16 mouse cellular contexts compared by ENCODE assay signal in genomic region chr6:90446883-90447282, GRCm38 (mm10). TPM values are rescaled to one million over a fixed set of nuclear protein-coding genes. Genes with fewer than 3 reads are reported as not detected.
DNase-seq lines count a peak whose midpoint lies in the region; ATAC-seq and TF ChIP-seq lines count a peak whose summit lies in the region.
"Had no signal": no experiment of that assay in that cellular context is flagged by ENCODE, and none has a peak within 500 bp of the region (broad histone marks: within the 10 kb centered on the region; RNA-seq: fewer than 3 reads in every experiment).

No protein-coding gene starts in this region.

- H3K36me3 ChIP-seq in heart, embryonic 14.5 days (ENCODE audit: control insufficient read depth, insufficient read depth, low read length): no peaks in the 10 kb centered on the region
- H3K36me3 ChIP-seq in hindbrain, embryonic 11.5 days (ENCODE audit: control insufficient read depth, insufficient read depth, low read length): no peaks in the 10 kb centered on the region
- H3K36me3 ChIP-seq in midbrain, embryonic 14.5 days (ENCODE audit: control insufficient read depth, insufficient read depth, low read length): no peaks in the 10 kb centered on the region
- H3K36me3 ChIP-seq: intestine, embryonic 15.5 days; liver, embryonic 13.5 days had no signal

- no peak overlapping the region for H3K9ac ChIP-seq in heart, embryonic 14.5 days (ENCODE audit: low read length)
- no peak overlapping the region for H3K9ac ChIP-seq in hindbrain, embryonic 11.5 days (ENCODE audit: low read depth, low read length)
- no peak overlapping the region for H3K9ac ChIP-seq in midbrain, embryonic 14.5 days (replicated peaks; ENCODE audit: low read length)
- H3K9ac ChIP-seq: intestine, embryonic 15.5 days; liver, embryonic 13.5 days had no signal

- no peak for TF ChIP-seq POLR2A in brain, embryonic 14.5 days (IDR thresholded peaks at IDR 0.05; ENCODE audit: borderline replicate concordance, extremely low read depth, insufficient read depth, insufficient read length, poor library complexity, severe bottlenecking)

- DNase-seq in heart, adult 18-20 months: no peak
- peak; percentile 88 for DNase-seq in brain, embryonic 14.5 days (ENCODE audit: low read depth)
- DNase-seq in hindbrain, embryonic 11.5 days (ENCODE audit: low spot score): no peak
- DNase-seq in midbrain, embryonic 14.5 days: peak; percentile 76
- no peak for DNase-seq in B cell, adult 2 months
- DNase-seq in embryo, embryonic 10.5 days (ENCODE audit: low spot score): no peak
- no peak for DNase-seq in ovary, postnatal 14 days (ENCODE audit: low spot score)
- DNase-seq: cerebellum, adult 9-10 months; gastrocnemius, postnatal 36 days; kidney, postnatal 4 days; liver, embryonic 13.5 days; lung, postnatal 14 days; thymus, adult 18-20 months had no signal

- H3K4me3 ChIP-seq in heart, embryonic 14.5 days (ENCODE audit: control insufficient read depth in 1 of 2, insufficient read depth in 1 of 2, low read depth in 1 of 2, low read length in 2 of 2): no peak overlapping the region
- no peak overlapping the region for H3K4me3 ChIP-seq in hindbrain, embryonic 11.5 days (ENCODE audit: low read depth, low read length)
- no peak overlapping the region for H3K4me3 ChIP-seq in midbrain, embryonic 14.5 days (replicated peaks; ENCODE audit: low read depth, low read length)
- H3K4me3 ChIP-seq: intestine, embryonic 15.5 days; liver, embryonic 13.5 days had no signal

- H3K4me1 ChIP-seq in heart, embryonic 14.5 days (ENCODE audit: control insufficient read depth in 2 of 2, insufficient read depth in 2 of 2, low read length in 2 of 2): no peaks in the 10 kb centered on the region
- H3K4me1 ChIP-seq in hindbrain, embryonic 11.5 days (replicated peaks; ENCODE audit: control insufficient read depth, insufficient read depth, low read length): no peaks in the 10 kb centered on the region
- H3K4me1 ChIP-seq in midbrain, embryonic 14.5 days (ENCODE audit: control insufficient read depth, insufficient read depth, low read length): 0 out of 2 replicates have a peak, but pooled peaks cover 11% of the 10 kb centered on the region
- H3K4me1 ChIP-seq: intestine, embryonic 15.5 days; liver, embryonic 13.5 days had no signal

- peak; percentile 31; the same call in 1 of the 2 replicates for ATAC-seq in heart, embryonic 14.5 days (ENCODE audit: insufficient number of reproducible peaks, insufficient read depth, low FRiP score, low read depth)
- 0 out of 2 replicates have a peak, but pooled peaks have one; percentile 43 for ATAC-seq in hindbrain, embryonic 11.5 days (ENCODE audit: low FRiP score)
- ATAC-seq in midbrain, embryonic 14.5 days (ENCODE audit: low FRiP score, low TSS enrichment): peak; percentile 53
- ATAC-seq: intestine, embryonic 15.5 days had no signal

- TF ChIP-seq CTCF in brain, embryonic 14.5 days (IDR thresholded peaks at IDR 0.05; ENCODE audit: borderline replicate concordance, extremely low read depth, insufficient read depth, insufficient read length): no peak

- WGBS in heart, embryonic 14.5 days: 40% methylated on average over 4 of the region's 4 CpGs
- 48% methylated on average over 4 of the region's 4 CpGs for WGBS in hindbrain, embryonic 11.5 days
- 15% methylated on average over 4 of the region's 4 CpGs for WGBS in midbrain, embryonic 14.5 days

- no peaks in the 10 kb centered on the region for H3K27me3 ChIP-seq in heart, embryonic 14.5 days (ENCODE audit: control insufficient read depth, insufficient read depth, low read length)
- H3K27me3 ChIP-seq in hindbrain, embryonic 11.5 days (ENCODE audit: control insufficient read depth, insufficient read depth, low read length): no peaks in the 10 kb centered on the region
- H3K27me3 ChIP-seq in midbrain, embryonic 14.5 days (ENCODE audit: control insufficient read depth, insufficient read depth, low read length): no peaks in the 10 kb centered on the region
- H3K27me3 ChIP-seq: intestine, embryonic 15.5 days; liver, embryonic 13.5 days had no signal

- H3K4me2 ChIP-seq in heart, embryonic 14.5 days (ENCODE audit: low read length): no peak overlapping the region
- no peak overlapping the region for H3K4me2 ChIP-seq in hindbrain, embryonic 11.5 days (replicated peaks; ENCODE audit: low read depth, low read length)
- H3K4me2 ChIP-seq in midbrain, embryonic 14.5 days (ENCODE audit: low read length): no peak overlapping the region
- H3K4me2 ChIP-seq: intestine, embryonic 15.5 days; liver, embryonic 13.5 days had no signal

- H3K27ac ChIP-seq in heart, embryonic 14.5 days (replicated peaks in 1 of 2; ENCODE audit: control insufficient read depth in 1 of 2, insufficient read depth in 1 of 2, low read depth in 2 of 2, low read length in 2 of 2): no peak overlapping the region
- H3K27ac ChIP-seq in hindbrain, embryonic 11.5 days (ENCODE audit: low read depth, low read length): no peak overlapping the region
- H3K27ac ChIP-seq in midbrain, embryonic 14.5 days (replicated peaks; ENCODE audit: low read depth, low read length): peak overlapping the region; percentile 70
- H3K27ac ChIP-seq: intestine, embryonic 15.5 days; liver, embryonic 13.5 days had no signal

- no peaks in the 10 kb centered on the region for H3K9me3 ChIP-seq in heart, embryonic 14.5 days (ENCODE audit: control insufficient read depth, low read length)
- H3K9me3 ChIP-seq in hindbrain, embryonic 11.5 days (ENCODE audit: control insufficient read depth, low read length): no peaks in the 10 kb centered on the region
- H3K9me3 ChIP-seq in midbrain, embryonic 14.5 days (ENCODE audit: control insufficient read depth, low read length): no peaks in the 10 kb centered on the region
- H3K9me3 ChIP-seq: intestine, embryonic 15.5 days; liver, embryonic 13.5 days had no signal

RNA-seq across cellular contexts. Expression of gene Klf15, which starts 15.5 kb away (rescaled TPM):
- polyA plus RNA-seq in heart, embryonic 14.5 days (2014; fragmentation: Nextera tagmentation; extraction: Ambion mirVana): 13.1 and 14.9 TPM in 2 replicates
- 10 to 100 TPM; 70.9 to 89.8 TPM for total RNA-seq in heart, adult 18-20 months (2021)
- polyA plus RNA-seq in brain, embryonic 14.5 days (2012; rRNA removed): 11.8 and 12.6 TPM in 2 replicates
- 1.9 and 3.6 TPM in 2 replicates for polyA plus RNA-seq in hindbrain, embryonic 11.5 days (2014; fragmentation: Nextera tagmentation; extraction: Ambion mirVana)
- polyA plus RNA-seq in midbrain, embryonic 14.5 days (2014; fragmentation: Nextera tagmentation; extraction: Ambion mirVana): 13.9 and 14.2 TPM in 2 replicates

RNA-seq across cellular contexts. Expression of gene Cfap100, which starts 18.3 kb away (rescaled TPM):
- polyA plus RNA-seq in heart, embryonic 14.5 days (2014; fragmentation: Nextera tagmentation; extraction: Ambion mirVana): 0.24 and 0.30 TPM in 2 replicates
- under 1 TPM; 0.15 to 0.28 TPM for total RNA-seq in heart, adult 18-20 months (2021)
- polyA plus RNA-seq in brain, embryonic 14.5 days (2012; rRNA removed): 10.1 and 12.7 TPM in 2 replicates
- polyA plus RNA-seq in hindbrain, embryonic 11.5 days (2014; fragmentation: Nextera tagmentation; extraction: Ambion mirVana): 1.2 and 1.5 TPM in 2 replicates
- 7.2 and 11.1 TPM in 2 replicates for polyA plus RNA-seq in midbrain, embryonic 14.5 days (2014; fragmentation: Nextera tagmentation; extraction: Ambion mirVana)
- polyA plus RNA-seq: liver, embryonic 13.5 days; spleen, adult 2 months had no signal

RNA-seq across cellular contexts. Expression of gene Aldh1l1, which starts 39.3 kb away (rescaled TPM):
- polyA plus RNA-seq in heart, embryonic 14.5 days (2014; fragmentation: Nextera tagmentation; extraction: Ambion mirVana): 0.59 and 1.1 TPM in 2 replicates
- 1 to 10 TPM; 1.7 to 4.9 TPM for total RNA-seq in heart, adult 18-20 months (2021)
- 20.4 and 33.6 TPM in 2 replicates for polyA plus RNA-seq in brain, embryonic 14.5 days (2012; rRNA removed)
- 2.2 TPM in 2 replicates for polyA plus RNA-seq in hindbrain, embryonic 11.5 days (2014; fragmentation: Nextera tagmentation; extraction: Ambion mirVana)
- 44.5 and 51.9 TPM in 2 replicates for polyA plus RNA-seq in midbrain, embryonic 14.5 days (2014; fragmentation: Nextera tagmentation; extraction: Ambion mirVana)

Comparison
In these comparisons a context has a peak if more than half of its experiments do, and no peak if none do; other contexts are left out.
1. DNase-seq: peak in brain, embryonic 14.5 days (single experiment) and midbrain, embryonic 14.5 days (single experiment); none in heart, adult 18-20 months (0 of 2), hindbrain, embryonic 11.5 days (single experiment), B cell, adult 2 months (0 of 2), embryo, embryonic 10.5 days (single experiment) and ovary, postnatal 14 days (single experiment).
2. Peak in every context shown above with its lines, with median percentiles within 50 percentile points of each other: ATAC-seq.